Mouse (Mus musculus): ENCODE data around the gene Pfdn2. TPM values are rescaled to one million over a fixed set of nuclear protein-coding genes. Genes with fewer than 3 reads are reported as not detected.

Pfdn2 gene
- polyA plus RNA-seq, 1 experiment from 2014 or later = 64.8 TPM

DNA sequence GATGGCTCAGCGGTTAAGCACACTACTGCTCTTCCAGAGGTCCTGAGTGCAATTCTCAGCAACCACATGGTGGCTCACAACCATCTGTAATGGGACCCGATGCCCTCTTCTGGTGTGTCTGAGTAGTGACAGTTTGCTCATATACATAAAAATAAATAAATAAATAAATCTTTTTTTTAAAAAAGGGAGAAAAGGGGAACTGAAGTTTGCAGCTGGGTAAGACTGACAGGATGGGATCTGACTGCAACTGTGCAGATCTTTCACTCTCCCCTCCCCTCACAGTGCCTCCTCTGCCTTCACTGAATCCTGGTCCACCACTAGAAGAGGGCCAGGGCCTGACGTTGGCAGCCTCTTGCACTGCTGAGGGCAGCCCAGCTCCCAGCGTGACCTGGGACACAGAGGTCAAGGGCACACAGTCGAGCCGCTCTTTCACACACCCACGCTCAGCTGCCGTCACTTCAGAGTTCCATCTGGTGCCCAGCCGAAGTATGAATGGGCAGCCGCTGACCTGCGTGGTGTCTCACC lies 36.7 kb downstream of the Pfdn2 start:
- Histone ChIP-seq H3K9ac (ENCODE audit: low read length) (no peak overlapping the region), H3K27me3 (ENCODE audit: control insufficient read depth, insufficient read depth, low read length) (peaks cover 4% of the 10 kb centered on the region; the same call in 1 of the 2 replicates), H3K36me3 (ENCODE audit: control insufficient read depth, insufficient read depth, low read length) (no peaks in the 10 kb centered on the region)

DNA sequence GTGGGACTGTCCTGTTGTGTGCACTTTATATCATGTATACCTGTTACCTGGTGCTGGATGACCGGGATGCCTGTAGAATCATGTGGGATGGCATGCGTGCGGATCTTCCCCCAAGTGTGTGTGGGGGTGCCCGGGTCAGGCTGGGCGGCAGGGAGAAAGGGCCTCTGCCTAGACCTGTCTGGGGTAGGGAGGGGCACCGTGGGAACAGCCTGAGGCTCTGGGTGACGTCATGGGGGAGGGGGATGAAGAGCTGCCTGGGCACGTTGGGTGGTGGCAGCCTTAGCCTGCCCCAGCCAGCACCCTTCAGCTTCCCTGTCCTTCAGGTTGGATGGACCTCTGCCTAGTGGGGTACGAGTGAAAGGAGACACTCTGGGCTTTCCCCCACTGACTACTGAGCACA lies 38.9 kb downstream of the Pfdn2 start:
- Histone ChIP-seq H3K27ac (ENCODE audit: low read depth, low read length) (no peak overlapping the region), H3K4me3 (ENCODE audit: low read depth, low read length) (no peak overlapping the region), H3K27me3 (ENCODE audit: control insufficient read depth, insufficient read depth, low read length) (peaks cover 4% of the 10 kb centered on the region; the same call in 1 of the 2 replicates), H3K9me3 (ENCODE audit: control insufficient read depth, low read length) (no peaks in the 10 kb centered on the region), H3K36me3 (ENCODE audit: control insufficient read depth, insufficient read depth, low read length) (no peaks in the 10 kb centered on the region), H3K4me2 (no peak overlapping the region), H3K4me1 (ENCODE audit: control insufficient read depth, insufficient read depth, low read length) (peaks cover 4% of the 10 kb centered on the region; the same call in 1 of the 2 replicates), H3K9ac (ENCODE audit: low read length) (no peak overlapping the region)
- DNase-seq (ENCODE audit: low spot score, missing footprints) = no peak
- no peak for ATAC-seq (ENCODE audit: low FRiP score)
- WGBS = 69% methylated on average over 9 of the region's 9 CpGs

More for the DNA sequence above, 36.7 kb downstream of the Pfdn2 start:
- WGBS = 84% methylated on average over 11 of the region's 11 CpGs
- DNase-seq (ENCODE audit: low spot score, missing footprints) (peak; percentile 17), ATAC-seq (ENCODE audit: low FRiP score) (no peak)
- H3K4me1 ChIP-seq (ENCODE audit: control insufficient read depth, insufficient read depth, low read length) = peaks cover 4% of the 10 kb centered on the region; the same call in 1 of the 2 replicates
- H3K9me3 ChIP-seq (ENCODE audit: control insufficient read depth, low read length) = no peaks in the 10 kb centered on the region
- no peak overlapping the region for H3K27ac ChIP-seq (ENCODE audit: low read depth, low read length)
- H3K4me2 ChIP-seq = no peak overlapping the region
- no peak overlapping the region for H3K4me3 ChIP-seq (ENCODE audit: low read depth, low read length)

GRCm38 (mm10) chr1:171385171-171385570 lies 39.7 kb downstream of the Pfdn2 start:
- Histone ChIP-seq H3K9me3 (ENCODE audit: control insufficient read depth, low read length) (no peaks in the 10 kb centered on the region), H3K4me2 (no peak overlapping the region), H3K27me3 (ENCODE audit: control insufficient read depth, insufficient read depth, low read length) (peaks cover 4% of the 10 kb centered on the region; the same call in 1 of the 2 replicates), H3K27ac (ENCODE audit: low read depth, low read length) (no peak overlapping the region), H3K9ac (ENCODE audit: low read length) (no peak overlapping the region), H3K36me3 (ENCODE audit: control insufficient read depth, insufficient read depth, low read length) (no peaks in the 10 kb centered on the region), H3K4me3 (ENCODE audit: low read depth, low read length) (no peak overlapping the region), H3K4me1 (ENCODE audit: control insufficient read depth, insufficient read depth, low read length) (peaks cover 2% of the 10 kb centered on the region; the same call in 1 of the 2 replicates)
- DNase-seq (ENCODE audit: low spot score, missing footprints) = no peak
- 63% methylated on average over 9 of the region's 9 CpGs for WGBS
- no peak for ATAC-seq (ENCODE audit: low FRiP score)

- ATAC-seq (ENCODE audit: low FRiP score) (peak; percentile 30; the same call in 1 of the 2 replicates), DNase-seq (ENCODE audit: low spot score, missing footprints) (no peak)
- peaks cover 2% of the 10 kb centered on the region; the same call in 1 of the 2 replicates for H3K27me3 ChIP-seq (ENCODE audit: control insufficient read depth, insufficient read depth, low read length)
- no peaks in the 10 kb centered on the region for H3K36me3 ChIP-seq (ENCODE audit: control insufficient read depth, insufficient read depth, low read length)
- no peak overlapping the region for H3K27ac ChIP-seq (ENCODE audit: low read depth, low read length)
- H3K4me3 ChIP-seq (ENCODE audit: low read depth, low read length) = no peak overlapping the region
- H3K9me3 ChIP-seq (ENCODE audit: control insufficient read depth, low read length) = no peaks in the 10 kb centered on the region
- no peak overlapping the region; the same call in 1 of the 2 replicates for H3K4me2 ChIP-seq
- H3K9ac ChIP-seq (ENCODE audit: low read length) = no peak overlapping the region
- no peaks in the 10 kb centered on the region for H3K4me1 ChIP-seq (ENCODE audit: control insufficient read depth, insufficient read depth, low read length)
- 15% methylated on average over 6 of the region's 6 CpGs for WGBS
Measured at GRCm38 (mm10) chr1:171387099-171387498, 41.6 kb downstream of the Pfdn2 start.

- no peak for ATAC-seq (ENCODE audit: low FRiP score)
- WGBS = 85% methylated on average over 15 of the region's 15 CpGs
- Histone ChIP-seq H3K9me3 (ENCODE audit: control insufficient read depth, low read length) (no peaks in the 10 kb centered on the region), H3K36me3 (ENCODE audit: control insufficient read depth, insufficient read depth, low read length) (no peaks in the 10 kb centered on the region), H3K4me2 (no peak within 1 kb of the TSS), H3K27me3 (ENCODE audit: control insufficient read depth, insufficient read depth, low read length) (peaks cover 2% of the 10 kb centered on the region; the same call in 1 of the 2 replicates), H3K9ac (ENCODE audit: low read length) (no peak within 1 kb of the TSS), H3K4me3 (ENCODE audit: low read depth, low read length) (no peak within 1 kb of the TSS), H3K27ac (ENCODE audit: low read depth, low read length) (no peak within 1 kb of the TSS), H3K4me1 (ENCODE audit: control insufficient read depth, insufficient read depth, low read length) (no peaks in the 10 kb centered on the region)
- DNase-seq (ENCODE audit: low spot score, missing footprints) = no peak
Measured at GRCm38 (mm10) chr1:171388376-171389102, 43.1 kb downstream of the Pfdn2 start, which contains the start of gene Arhgap30. Gene Arhgap30, plus strand, starts transcription at chr1:171388954.

DNA sequence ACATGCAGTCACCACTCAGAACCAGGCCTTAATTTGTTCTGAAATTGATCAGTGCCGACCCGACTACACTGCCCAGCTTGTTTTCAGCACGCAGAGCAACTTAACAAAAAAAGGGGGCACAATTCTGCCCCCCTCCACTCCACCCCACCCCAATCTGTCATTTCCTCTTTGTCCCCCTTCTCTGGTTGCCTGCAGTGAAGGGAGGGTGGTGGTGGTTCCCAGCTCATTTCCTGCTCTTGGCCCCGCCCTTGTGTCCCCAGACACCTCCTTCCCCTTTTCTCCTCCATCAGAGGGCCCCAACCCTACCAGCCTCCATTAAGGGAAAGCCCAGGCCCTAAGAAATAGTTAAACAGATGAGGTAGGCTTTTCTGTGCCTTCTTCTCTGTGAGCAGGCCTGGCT lies 44.6 kb downstream of the Pfdn2 start:
- no peak overlapping the region for H3K4me2 ChIP-seq
- no peak overlapping the region for H3K9ac ChIP-seq (ENCODE audit: low read length)
- ATAC-seq (ENCODE audit: low FRiP score) (no peak), DNase-seq (ENCODE audit: low spot score, missing footprints) (no peak)
- no peaks in the 10 kb centered on the region for H3K4me1 ChIP-seq (ENCODE audit: control insufficient read depth, insufficient read depth, low read length)
- peaks cover 2% of the 10 kb centered on the region; the same call in 1 of the 2 replicates for H3K27me3 ChIP-seq (ENCODE audit: control insufficient read depth, insufficient read depth, low read length)
- WGBS = 87% methylated on average over 4 of the region's 4 CpGs
- no peak overlapping the region for H3K27ac ChIP-seq (ENCODE audit: low read depth, low read length)
- no peak overlapping the region for H3K4me3 ChIP-seq (ENCODE audit: low read depth, low read length)
- no peaks in the 10 kb centered on the region for H3K36me3 ChIP-seq (ENCODE audit: control insufficient read depth, insufficient read depth, low read length)
- no peaks in the 10 kb centered on the region for H3K9me3 ChIP-seq (ENCODE audit: control insufficient read depth, low read length)

- whole genome bisulfite sequencing = 84% methylated on average over 4 of the region's 4 CpGs
- Histone ChIP-seq H3K27ac (ENCODE audit: low read depth, low read length) (no peak overlapping the region), H3K27me3 (ENCODE audit: control insufficient read depth, insufficient read depth, low read length) (no peaks in the 10 kb centered on the region), H3K4me1 (ENCODE audit: control insufficient read depth, insufficient read depth, low read length) (no peaks in the 10 kb centered on the region), H3K36me3 (ENCODE audit: control insufficient read depth, insufficient read depth, low read length) (no peaks in the 10 kb centered on the region), H3K4me2 (no peak overlapping the region), H3K9me3 (ENCODE audit: control insufficient read depth, low read length) (no peaks in the 10 kb centered on the region), H3K4me3 (ENCODE audit: low read depth, low read length) (no peak overlapping the region), H3K9ac (ENCODE audit: low read length) (no peak overlapping the region)
- peak; percentile 10 for DNase-seq (ENCODE audit: low spot score, missing footprints)
- ATAC-seq (ENCODE audit: low FRiP score) = no peak
Measured at GRCm38 (mm10) chr1:171401821-171402220, 56.4 kb downstream of the Pfdn2 start.

DNA sequence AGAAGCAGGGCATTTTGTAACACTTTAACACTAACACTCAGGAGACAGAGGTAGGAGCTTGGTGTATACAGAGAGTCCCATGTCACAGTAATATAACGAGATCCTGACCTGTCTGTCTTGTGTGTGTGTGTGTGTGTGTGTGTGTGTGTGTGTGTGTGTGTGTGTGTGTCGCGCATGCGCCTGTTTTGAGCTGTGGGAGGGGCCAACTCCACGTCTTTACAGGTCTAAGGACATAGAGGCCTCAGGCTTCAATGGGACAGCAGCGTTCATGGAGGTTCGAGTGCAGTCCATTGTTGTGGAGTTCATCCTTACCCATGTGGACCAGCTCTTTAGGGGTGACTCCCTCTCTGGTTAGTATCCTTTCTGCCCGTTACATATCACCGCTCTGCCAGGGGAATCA lies 57.5 kb downstream of the Pfdn2 start:
- ATAC-seq (ENCODE audit: low FRiP score) (no peak), DNase-seq (ENCODE audit: low spot score, missing footprints) (peak; percentile 10)
- Histone ChIP-seq H3K4me3 (ENCODE audit: low read depth, low read length) (no peak overlapping the region), H3K27me3 (ENCODE audit: control insufficient read depth, insufficient read depth, low read length) (no peaks in the 10 kb centered on the region), H3K27ac (ENCODE audit: low read depth, low read length) (no peak overlapping the region), H3K4me2 (no peak overlapping the region), H3K9me3 (ENCODE audit: control insufficient read depth, low read length) (no peaks in the 10 kb centered on the region), H3K36me3 (ENCODE audit: control insufficient read depth, insufficient read depth, low read length) (no peaks in the 10 kb centered on the region), H3K4me1 (ENCODE audit: control insufficient read depth, insufficient read depth, low read length) (no peaks in the 10 kb centered on the region), H3K9ac (ENCODE audit: low read length) (no peak overlapping the region)
- 87% methylated on average over 9 of the region's 9 CpGs for WGBS

- ATAC-seq (ENCODE audit: low FRiP score) (no peak), DNase-seq (ENCODE audit: low spot score, missing footprints) (no peak)
- no peaks in the 10 kb centered on the region for H3K36me3 ChIP-seq (ENCODE audit: control insufficient read depth, insufficient read depth, low read length)
- WGBS = 70% methylated on average over 5 of the region's 5 CpGs
- H3K9me3 ChIP-seq (ENCODE audit: control insufficient read depth, low read length) = no peaks in the 10 kb centered on the region
- no peak overlapping the region for H3K27ac ChIP-seq (ENCODE audit: low read depth, low read length)
- no peak overlapping the region for H3K4me3 ChIP-seq (ENCODE audit: low read depth, low read length)
- no peak overlapping the region for H3K9ac ChIP-seq (ENCODE audit: low read length)
- H3K4me1 ChIP-seq (ENCODE audit: control insufficient read depth, insufficient read depth, low read length) = no peaks in the 10 kb centered on the region; the same call in 1 of the 2 replicates
- H3K27me3 ChIP-seq (ENCODE audit: control insufficient read depth, insufficient read depth, low read length) = peaks cover 4% of the 10 kb centered on the region; the same call in 1 of the 2 replicates
- H3K4me2 ChIP-seq = no peak overlapping the region
Measured at GRCm38 (mm10) chr1:171407263-171407662, 61.8 kb downstream of the Pfdn2 start.
